Mouse (Mus musculus) testis, adult 2 months (tissue): ENCODE measurements around the gene Utp18.

ENCODE experiments used
- CTCF ChIP-seq: fragments of 200-500 bp; IDR thresholded peaks from 2 replicates; pipeline ENCODE4 v1.5.1; 2012; ENCODE audit warnings: low read depth, mild to moderate bottlenecking, inconsistent platforms, low read length, moderate library complexity; ENCODE audit not compliant: control insufficient read depth, insufficient read depth, insufficient replicate concordance
- POLR2A ChIP-seq: fragments of 200-500 bp; IDR thresholded peaks from 2 replicates; pipeline ENCODE4 v1.6.1; 2012; ENCODE audit warnings: low read depth, mild to moderate bottlenecking, inconsistent platforms, low read length, moderate library complexity; ENCODE audit not compliant: control insufficient read depth

GRCm38 (mm10) chr11:93828619-93829326, 56.8 kb downstream of the Utp18 start:
- TF ChIP-seq CTCF: no peak
- TF ChIP-seq POLR2A: no peak
